Mouse (Mus musculus): ENCODE results near the gene Nr4a3.

Nr4a3 gene

GRCm38 (mm10) chr4:48048456-48049315 is 3.7 kb downstream of the Nr4a3 start:
- intact Hi-C loops (cut with DNase I), result loop anchor here (5.0 to 10.0 kb wide), 3 partner anchors 79 to 614 kb away; no protein-coding TSS in a partner anchor

GRCm38 (mm10) chr4:48050020-48050419 is 5.1 kb downstream of the Nr4a3 start:
- intact Hi-C loops (cut with DNase I), result no loop called here

GRCm38 (mm10) chr4:48050442-48050841 is 5.5 kb downstream of the Nr4a3 start:
- intact Hi-C loops (cut with DNase I), result no loop called here

GRCm38 (mm10) chr4:48051086-48051673 is 6.2 kb downstream of the Nr4a3 start:
- intact Hi-C loops (cut with DNase I), result no loop called here

GRCm38 (mm10) chr4:48051674-48052121 is 6.7 kb downstream of the Nr4a3 start:
- intact Hi-C loops (cut with DNase I), result no loop called here

- intact Hi-C loops (cut with DNase I), result no loop called here
Measured at GRCm38 (mm10) chr4:48061716-48062115, 16.8 kb downstream of the Nr4a3 start.

GRCm38 (mm10) chr4:48064311-48064710 is 19.4 kb downstream of the Nr4a3 start:
- intact Hi-C loops (cut with DNase I), result no loop called here

GRCm38 (mm10) chr4:48066676-48067075 is 21.7 kb downstream of the Nr4a3 start:
- intact Hi-C loops (cut with DNase I), result no loop called here

- intact Hi-C loops (cut with DNase I), result no loop called here
Measured at GRCm38 (mm10) chr4:48069111-48069510, 24.2 kb downstream of the Nr4a3 start.

GRCm38 (mm10) chr4:48072006-48072405 is 27.1 kb downstream of the Nr4a3 start:
- intact Hi-C loops (cut with DNase I), result no loop called here

- intact Hi-C loops (cut with DNase I), result no loop called here
Measured at GRCm38 (mm10) chr4:48073325-48073724, 28.4 kb downstream of the Nr4a3 start.

GRCm38 (mm10) chr4:48074451-48075240 is 29.7 kb downstream of the Nr4a3 start:
- intact Hi-C loops (cut with DNase I), result no loop called here

GRCm38 (mm10) chr4:48076693-48077471 is 31.9 kb downstream of the Nr4a3 start:
- intact Hi-C loops (cut with DNase I), result no loop called here

- intact Hi-C loops (cut with DNase I), result no loop called here
Measured at GRCm38 (mm10) chr4:48078213-48078612, 33.3 kb downstream of the Nr4a3 start.

- intact Hi-C loops (cut with DNase I), result no loop called here
Measured at GRCm38 (mm10) chr4:48079285-48080039, 34.5 kb downstream of the Nr4a3 start.

- intact Hi-C loops (cut with DNase I), result no loop called here
Measured at GRCm38 (mm10) chr4:48083452-48083851, 38.5 kb downstream of the Nr4a3 start.

- intact Hi-C loops (cut with DNase I), result no loop called here
Measured at GRCm38 (mm10) chr4:48086609-48087008, 41.7 kb downstream of the Nr4a3 start.

GRCm38 (mm10) chr4:48087497-48087896 is 42.5 kb downstream of the Nr4a3 start:
- intact Hi-C loops (cut with DNase I), result no loop called here

GRCm38 (mm10) chr4:48093221-48093620 is 48.3 kb downstream of the Nr4a3 start:
- intact Hi-C loops (cut with DNase I), result no loop called here

- intact Hi-C loops (cut with DNase I), result no loop called here
Measured at GRCm38 (mm10) chr4:48100217-48100616, 55.3 kb downstream of the Nr4a3 start.
